Mouse (Mus musculus): ENCODE results near the gene Map4k4. TPM values are rescaled to one million over a fixed set of nuclear protein-coding genes. Genes with fewer than 3 reads are reported as not detected.

Map4k4 gene
- polyA plus RNA-seq, 1 experiment from 2014 or later: 49.3 TPM

DNA sequence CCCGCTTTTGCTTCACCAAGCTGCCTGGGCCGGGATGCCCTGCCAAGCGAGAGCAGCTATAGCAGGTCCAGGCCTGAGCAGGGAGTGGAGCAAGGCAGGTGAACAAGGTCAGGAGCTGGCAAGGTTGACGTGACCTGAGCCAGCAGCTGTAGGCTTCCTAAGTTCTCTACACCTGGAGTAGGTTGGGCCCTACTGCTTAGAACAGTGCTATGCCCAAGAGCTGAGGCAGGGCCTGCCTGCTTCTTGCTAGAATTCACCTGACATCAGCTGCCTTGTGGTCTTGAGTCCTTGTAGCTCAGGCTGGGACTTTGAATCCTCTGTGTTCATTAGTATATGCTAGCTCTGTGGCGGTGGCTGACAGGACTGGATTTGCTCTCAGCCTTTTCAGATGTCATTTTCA, 173.1 kb downstream of the Map4k4 start, which contains the start of gene Il1r2:
Il1r2 (plus strand) TSS at position 301 of the 400 bp plus-strand sequence.
- H3K4me3 ChIP-seq (ENCODE audit: low read depth, low read length): no peak within 1 kb of the TSS
- no peaks in the 10 kb centered on the region for H3K4me1 ChIP-seq (ENCODE audit: insufficient read depth)
- 84% methylated on average over 5 of the region's 5 CpGs for WGBS
- no peaks in the 10 kb centered on the region for H3K36me3 ChIP-seq (ENCODE audit: insufficient read depth)
- no peaks in the 10 kb centered on the region for H3K9me3 ChIP-seq (ENCODE audit: low read depth, low read length)
- no peak within 1 kb of the TSS for H3K9ac ChIP-seq
- TF ChIP-seq CTCF (IDR thresholded peaks at IDR 0.05; ENCODE audit: low read depth): no peak
- ATAC-seq (ENCODE audit: insufficient read depth) (no peak), DNase-seq (no peak)
- no peak within 1 kb of the TSS for H3K27ac ChIP-seq (ENCODE audit: low read depth)
- no peak within 1 kb of the TSS for H3K4me2 ChIP-seq
- no peaks in the 10 kb centered on the region for H3K27me3 ChIP-seq (ENCODE audit: insufficient read depth, low read length)

Other genes with a start within 250 kb of the Map4k4 start
- 0.05 TPM in 1 of 2 replicates, not detected in the other for gene Creg2, start 249.4 kb upstream of the Map4k4 start, polyA plus RNA-seq (2014; fragmentation: Nextera tagmentation; extraction: Ambion mirVana)
- 0.24 and 0.27 TPM in 2 replicates for gene Rfx8, start 179.9 kb upstream of the Map4k4 start, polyA plus RNA-seq (2014; fragmentation: Nextera tagmentation; extraction: Ambion mirVana)
- not detected in 2 replicates for gene Gm3646, start 95.6 kb upstream of the Map4k4 start, polyA plus RNA-seq (2014; fragmentation: Nextera tagmentation; extraction: Ambion mirVana)
- gene Il1r2, start 173.2 kb downstream of the Map4k4 start, polyA plus RNA-seq (2014; fragmentation: Nextera tagmentation; extraction: Ambion mirVana): 0.47 and 0.80 TPM in 2 replicates

All from lung, embryonic 14.5 days (tissue).